Mouse (Mus musculus) gastrocnemius, postnatal 36 days (tissue): ENCODE data around the gene Ctsr. TPM values are rescaled to one million over a fixed set of nuclear protein-coding genes. Genes with fewer than 3 reads are reported as not detected.
"Not testable (repeated sequence)": the region's sequence is repeated elsewhere in the genome, so short reads cannot be mapped to it uniquely, and the experiment has no call there.

ENCODE experiments used
- DNase-seq, 2 experiments: peaks; one replicate each; pipeline ENCODE4 v3.0.0; 2022
- intact Hi-C: fragments of 180-260 bp; cut with DNase I; formaldehyde crosslinking; loops from one replicate; pipeline ENCODE4 v1.15.1; 2025
- long read RNA-seq, 2 experiments: library from polyadenylated mRNA; stranded (forward); transcript quantifications; one replicate each; pipeline ENCODE4 v2.0.0; 2021
- total RNA-seq, 2 experiments: library from RNA; stranded (reverse); gene quantifications; 2 replicates each; pipeline ENCODE4 v1.2.3; 2021

The Ctsr gene
- total RNA-seq, result not detected
- long read RNA-seq, experiment 1, result 0 reads
- long read RNA-seq, experiment 2, result 0 reads

GRCm38 (mm10) chr13:61164156-61164555 is at the start of gene Ctsr:
TSS of gene Ctsr (minus strand) at chr13:61164256.
- intact Hi-C loops, result no loop called here
- DNase-seq, result no peak

GRCm38 (mm10) chr13:61203310-61203709 is 39.3 kb upstream of the Ctsr start, which contains the start of gene Cts6:
TSS of gene Cts6 (minus strand) at chr13:61203410.
- DNase-seq, result no peak
- intact Hi-C loops, result no loop called here

- DNase-seq, intact Hi-C loops: not testable (repeated sequence)
These were observed 21.3 kb upstream of the Ctsr start for GRCm38 (mm10) chr13:61185151-61185933.

- no peak for DNase-seq
- intact Hi-C loops, result no loop called here
These were observed 566 bp upstream of the Ctsr start for GRCm38 (mm10) chr13:61164622-61165021.

Other genes with a start within 250 kb of the Ctsr start
- under 1 TPM in 1 of 2 experiments, not detected in 1; 0.74 TPM for gene Gm49393, start 228.7 kb downstream of the Ctsr start, total RNA-seq
- gene Gm49391, start 227.7 kb downstream of the Ctsr start, total RNA-seq, result 1 to 10 TPM; 1.0 to 2.8 TPM
- 10 to 100 TPM; 30.3 to 32.3 TPM for gene Ctla2a, start 227.6 kb downstream of the Ctsr start, total RNA-seq
- not detected for gene Tpbpa, start 222.3 kb downstream of the Ctsr start, total RNA-seq
- not detected for gene Ctsj, start 158.3 kb downstream of the Ctsr start, total RNA-seq
- gene Ctsq, start 123.6 kb downstream of the Ctsr start, total RNA-seq, result not detected
- gene Cts6, start 39.2 kb upstream of the Ctsr start, total RNA-seq, result not detected
- gene Cts8, start 91.1 kb upstream of the Ctsr start, total RNA-seq, result not detected
- gene Gm49398, start 124.6 kb upstream of the Ctsr start, total RNA-seq, result not detected
- gene Cts7, start 193.9 kb upstream of the Ctsr start, total RNA-seq, result not detected